Mouse (Mus musculus) ES-Bruce4 (cell line): ENCODE data around the gene Ifna15. TPM values are rescaled to one million over a fixed set of nuclear protein-coding genes. Genes with fewer than 3 reads are reported as not detected.
A peak's percentile ranks its signal among the peaks of the same experiment; 100 is the strongest.

Source experiments
- H3K27ac ChIP-seq: 2 replicates; pipeline ENCODE4 v1.5.1; 2012; ENCODE audit warnings: low read length, inconsistent platforms; ENCODE audit not compliant: insufficient read depth
- H3K27me3 ChIP-seq: 2 replicates; pipeline ENCODE4 v1.6.1; 2012; ENCODE audit warnings: mild to moderate bottlenecking, low read length, inconsistent platforms; ENCODE audit not compliant: control insufficient read depth, poor library complexity, insufficient read depth, severe bottlenecking
- H3K36me3 ChIP-seq: 2 replicates; pipeline ENCODE4 v1.6.1; 2012; ENCODE audit warnings: inconsistent platforms, mild to moderate bottlenecking, low read length, moderate library complexity; ENCODE audit not compliant: control insufficient read depth, poor library complexity, insufficient read depth, severe bottlenecking
- H3K4me1 ChIP-seq: one replicate; pipeline ENCODE4 v1.8.1; 2011; ENCODE audit warnings: low read length; ENCODE audit not compliant: control insufficient read depth, insufficient read depth
- H3K4me3 ChIP-seq: 2 replicates; pipeline ENCODE4 v1.5.1; 2011; ENCODE audit warnings: low read depth, mild to moderate bottlenecking, low read length
- H3K9ac ChIP-seq: 2 replicates; pipeline ENCODE4 v1.6.1; 2012; ENCODE audit warnings: low read depth, mild to moderate bottlenecking, inconsistent platforms; ENCODE audit not compliant: poor library complexity, severe bottlenecking
- H3K9me3 ChIP-seq: replicated peaks from 2 replicates; pipeline ENCODE4 v1.6.1; 2012; ENCODE audit warnings: mild to moderate bottlenecking, low read length, inconsistent platforms; ENCODE audit not compliant: control insufficient read depth, poor library complexity, insufficient read depth, severe bottlenecking
- CTCF ChIP-seq: IDR thresholded peaks from one replicate; pipeline ENCODE4 v1.8.1; 2011; ENCODE audit warnings: low read depth, low read length
- EP300 ChIP-seq: IDR thresholded peaks from 2 replicates; pipeline ENCODE4 v1.6.1; 2011; ENCODE audit warnings: low read depth, low read length; ENCODE audit not compliant: insufficient read depth
- POLR2A ChIP-seq: IDR thresholded peaks from one replicate; pipeline ENCODE4 v1.8.1; 2011; ENCODE audit warnings: low read length; ENCODE audit not compliant: insufficient read depth
- polyA plus RNA-seq: library from polyadenylated mRNA; stranded (reverse); fragments of >200 nt; gene quantifications from 2 replicates; pipeline ENCODE4 v1.2.4, GENCODE M21; 2011; ENCODE audit warnings: low read depth; ENCODE audit not compliant: missing spikeins, insufficient read depth, insufficient read length

Gene Ifna15
- polyA plus RNA-seq, 1 experiment, result not detected

- H3K27ac ChIP-seq, result no peak overlapping the region
- H3K27me3 ChIP-seq, result no peaks in the 10 kb centered on the region
- H3K4me3 ChIP-seq, result no peak overlapping the region
These were observed 10.1 kb downstream of the Ifna15 start for GRCm38 (mm10) chr4:88547986-88548385.

DNA sequence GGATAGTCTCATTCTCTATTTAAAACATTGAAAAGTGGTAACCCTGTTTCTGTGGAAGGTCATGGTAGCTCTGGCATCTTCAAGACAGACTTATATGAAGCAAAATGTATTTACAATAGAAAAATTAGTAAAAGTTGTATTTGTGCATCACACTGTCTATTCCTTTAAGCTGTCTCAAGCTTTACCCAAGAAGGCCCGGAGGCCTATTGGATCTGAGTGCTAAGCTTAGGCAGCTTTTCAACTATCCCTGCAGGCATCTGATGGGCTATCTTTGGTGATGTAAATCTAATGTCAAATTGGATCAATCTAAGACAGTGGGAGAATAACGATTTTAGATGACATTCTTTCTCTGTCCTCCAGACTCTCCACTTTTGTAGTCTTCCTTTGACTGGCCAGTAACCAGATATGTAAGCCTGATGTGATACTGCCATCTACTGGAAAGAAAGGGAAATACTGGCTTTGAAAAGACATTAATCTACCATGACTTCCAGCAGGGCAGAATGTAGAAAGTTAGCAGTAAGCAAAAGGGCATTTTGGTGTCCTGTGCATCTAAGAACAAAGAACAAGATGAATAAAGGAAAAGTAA is 14.3 kb downstream of the Ifna15 start:
- Histone ChIP-seq H3K4me1 (no peaks in the 10 kb centered on the region), H3K27me3 (no peaks in the 10 kb centered on the region), H3K9me3 (no peaks in the 10 kb centered on the region), H3K9ac (no peak overlapping the region), H3K4me3 (no peak overlapping the region), H3K36me3 (no peaks in the 10 kb centered on the region), H3K27ac (no peak overlapping the region)
- TF ChIP-seq POLR2A, result no peak
- TF ChIP-seq CTCF, result peak; percentile 12
- no peak for TF ChIP-seq EP300

More at GRCm38 (mm10) chr4:88547986-88548385, 10.1 kb downstream of the Ifna15 start:
- no peak for TF ChIP-seq POLR2A
- TF ChIP-seq CTCF, result no peak
- no peak for TF ChIP-seq EP300
- Histone ChIP-seq H3K36me3 (no peaks in the 10 kb centered on the region), H3K4me1 (no peaks in the 10 kb centered on the region), H3K9me3 (no peaks in the 10 kb centered on the region), H3K9ac (no peak overlapping the region)

GRCm38 (mm10) chr4:88537328-88537727 is 20.7 kb downstream of the Ifna15 start:
- TF ChIP-seq POLR2A (no peak), EP300 (no peak), CTCF (no peak)
- Histone ChIP-seq H3K27me3 (no peaks in the 10 kb centered on the region), H3K27ac (no peak overlapping the region), H3K4me1 (no peaks in the 10 kb centered on the region), H3K9me3 (no peaks in the 10 kb centered on the region), H3K9ac (no peak overlapping the region), H3K36me3 (no peaks in the 10 kb centered on the region), H3K4me3 (no peak overlapping the region)

GRCm38 (mm10) chr4:88536640-88537039 is 21.4 kb downstream of the Ifna15 start:
- TF ChIP-seq CTCF (no peak), POLR2A (no peak)
- Histone ChIP-seq H3K27ac (no peak overlapping the region), H3K9me3 (no peaks in the 10 kb centered on the region), H3K4me3 (no peak overlapping the region), H3K27me3 (no peaks in the 10 kb centered on the region), H3K9ac (no peak overlapping the region), H3K36me3 (no peaks in the 10 kb centered on the region), H3K4me1 (no peaks in the 10 kb centered on the region)

DNA sequence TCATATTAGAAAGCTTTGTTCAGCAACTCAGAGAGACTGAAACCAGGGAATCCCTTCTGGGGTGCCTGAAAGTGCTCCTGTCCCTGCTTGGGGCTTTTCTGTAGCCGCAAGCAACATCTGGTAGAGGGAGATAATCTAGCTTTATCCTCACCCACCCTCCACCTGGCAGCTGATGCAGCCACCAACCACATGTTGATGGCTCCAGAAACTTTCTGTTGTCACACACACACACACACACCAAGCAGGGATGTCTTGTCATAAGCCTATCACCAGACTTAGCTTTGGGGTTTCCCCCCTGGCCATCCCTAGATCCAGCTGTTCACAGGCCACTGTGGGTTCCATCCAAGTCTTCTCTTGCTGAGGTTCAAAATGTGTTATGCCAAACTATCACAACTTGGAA is 22.3 kb downstream of the Ifna15 start:
- no peak for TF ChIP-seq EP300
- H3K27ac ChIP-seq, result no peak overlapping the region

DNA sequence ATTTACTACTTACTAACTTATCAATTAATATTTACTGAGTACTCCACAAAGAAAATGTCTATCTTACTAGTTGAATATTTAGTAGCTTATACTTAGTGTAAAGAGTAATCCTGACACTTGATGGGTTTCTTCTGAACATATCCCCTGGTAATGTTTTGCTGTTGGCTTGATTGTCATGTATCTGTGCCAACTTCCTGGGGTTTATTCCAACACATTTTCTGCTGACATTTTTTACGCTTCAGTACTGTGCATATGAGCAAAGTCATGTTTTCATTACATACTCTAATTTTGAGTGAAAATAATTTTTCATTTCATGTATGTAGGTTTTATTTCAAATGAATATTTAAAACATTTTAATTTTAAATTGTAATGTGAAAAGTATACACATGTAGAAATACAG is 23.1 kb downstream of the Ifna15 start:
- no peaks in the 10 kb centered on the region for H3K9me3 ChIP-seq
- TF ChIP-seq EP300 (no peak), POLR2A (no peak), CTCF (no peak)
- no peak overlapping the region for H3K27ac ChIP-seq
- H3K4me3 ChIP-seq, result no peak overlapping the region
- H3K4me1 ChIP-seq, result no peaks in the 10 kb centered on the region
- H3K9ac ChIP-seq, result no peak overlapping the region
- H3K36me3 ChIP-seq, result no peaks in the 10 kb centered on the region
- no peaks in the 10 kb centered on the region for H3K27me3 ChIP-seq

More for the DNA sequence above, 22.3 kb downstream of the Ifna15 start:
- Histone ChIP-seq H3K4me3 (no peak overlapping the region), H3K9me3 (no peaks in the 10 kb centered on the region), H3K27me3 (no peaks in the 10 kb centered on the region), H3K9ac (no peak overlapping the region), H3K36me3 (no peaks in the 10 kb centered on the region), H3K4me1 (no peaks in the 10 kb centered on the region)
